Mouse (Mus musculus): Measurements from ENCODE around the gene Rin2.
"Not testable (repeated sequence)": the region's sequence is repeated elsewhere in the genome, so short reads cannot be mapped to it uniquely, and the experiment has no call there.

The Rin2 gene

DNA sequence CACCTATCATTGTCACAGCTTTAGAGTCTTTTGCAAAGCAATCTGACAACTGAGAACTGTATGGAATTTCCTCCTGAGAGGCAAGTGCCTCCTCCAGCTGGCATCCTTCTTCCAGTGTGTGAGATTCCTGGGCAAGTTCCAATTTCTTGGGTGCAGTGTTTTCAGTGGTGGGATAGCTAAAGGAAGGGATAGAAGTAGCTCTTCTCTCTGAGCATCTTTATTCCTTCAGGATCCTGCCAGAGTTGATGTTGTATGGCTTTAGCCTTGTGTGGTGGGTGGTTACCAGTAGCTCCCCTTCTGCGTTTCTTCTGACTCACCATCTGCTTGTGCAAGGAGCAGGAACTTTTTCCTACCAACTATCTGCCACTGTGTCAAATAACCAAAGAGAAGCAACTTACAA is 9.1 kb downstream of the Rin2 start:
- no peak for DNase-seq

DNA sequence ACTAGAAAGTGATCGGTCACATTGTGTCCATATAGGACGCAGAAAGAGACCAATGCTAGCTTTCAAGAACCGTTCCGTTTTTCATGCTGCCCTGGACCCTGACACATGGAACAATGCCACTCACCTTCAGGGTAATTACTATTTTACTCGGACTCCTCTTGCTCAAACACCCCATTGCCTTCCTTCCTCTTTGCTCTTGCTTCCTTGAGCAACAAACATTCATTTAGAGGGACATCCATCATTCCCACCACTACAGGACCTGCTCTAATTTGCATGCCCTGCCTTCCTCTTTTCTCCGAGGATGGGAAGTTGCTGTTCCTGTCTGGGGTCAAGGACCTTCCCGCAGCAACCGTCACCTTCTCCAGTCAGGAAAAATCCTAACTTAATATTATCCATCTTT is 9.9 kb downstream of the Rin2 start:
- DNase-seq, result no peak

DNA sequence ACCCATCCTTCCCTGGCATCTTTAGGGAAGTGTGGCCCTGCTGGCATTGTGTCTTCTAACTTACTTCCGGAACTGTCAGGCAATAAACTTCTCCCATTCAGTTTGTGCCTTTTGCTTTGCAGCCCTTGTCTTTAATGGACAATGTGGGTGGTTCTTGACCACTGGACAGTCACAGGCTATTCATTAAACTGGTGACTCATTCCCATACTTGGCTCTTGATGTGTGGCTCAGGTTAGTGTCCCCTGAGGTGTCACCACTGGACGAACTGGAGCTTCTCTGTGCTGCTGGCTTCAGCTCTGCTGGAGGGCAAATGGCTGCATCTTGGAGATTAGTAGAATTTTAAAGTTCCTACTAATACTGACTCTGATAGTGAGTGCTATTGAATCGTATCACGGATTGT is 11.0 kb downstream of the Rin2 start:
- DNase-seq, result no peak

DNA sequence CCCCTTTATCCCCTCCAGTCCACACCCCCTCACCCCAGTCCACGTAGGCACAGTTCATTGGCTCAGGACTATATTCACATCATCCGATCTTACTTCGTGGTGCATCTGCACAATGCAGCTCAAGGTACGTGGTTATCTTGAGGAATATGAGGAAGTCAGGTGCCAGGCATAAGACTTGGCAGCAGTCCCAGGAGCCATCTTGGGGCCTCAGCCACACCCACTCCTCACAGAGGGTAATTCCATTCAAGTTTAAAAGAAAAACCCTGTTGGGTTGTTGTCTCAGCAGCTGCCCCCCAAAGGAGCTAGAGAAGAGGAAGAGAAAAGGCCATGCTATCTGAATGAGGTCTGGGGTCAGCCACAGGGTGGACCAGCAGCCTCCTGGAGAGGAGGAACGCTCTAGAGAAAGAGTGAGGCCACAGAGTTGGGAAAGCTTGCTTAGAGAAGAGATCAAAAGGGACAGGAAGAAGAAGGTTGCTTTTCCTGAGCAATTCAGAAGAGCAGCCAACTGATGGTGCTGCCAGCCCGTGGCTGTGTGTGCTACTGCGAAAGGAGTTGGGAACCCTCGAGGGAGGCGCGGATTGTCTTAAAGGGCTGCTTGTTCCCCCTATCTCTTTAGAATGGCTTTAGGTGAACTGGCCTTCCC is 16.5 kb downstream of the Rin2 start:
- DNase-seq, result no peak

DNA sequence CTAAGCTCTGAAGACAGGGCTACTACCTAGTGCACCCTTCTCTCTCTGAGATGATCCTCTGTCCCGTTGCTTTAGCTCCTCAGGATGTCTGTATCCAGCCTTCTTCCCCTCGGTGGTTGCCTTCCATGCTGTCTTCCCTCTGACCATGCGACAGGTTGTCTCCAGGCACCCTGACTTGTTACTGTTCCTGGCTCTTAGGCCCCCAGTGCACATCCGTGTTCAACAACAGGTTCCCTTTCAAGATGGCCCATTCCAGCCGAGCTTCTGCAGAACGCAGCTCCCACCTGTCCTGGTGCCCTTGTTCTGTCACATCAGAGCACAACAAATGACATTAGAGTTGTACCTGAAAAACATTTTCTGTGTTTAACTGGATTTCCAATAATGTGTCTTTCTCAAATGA is 22.1 kb downstream of the Rin2 start:
- DNase-seq, result no peak

DNA sequence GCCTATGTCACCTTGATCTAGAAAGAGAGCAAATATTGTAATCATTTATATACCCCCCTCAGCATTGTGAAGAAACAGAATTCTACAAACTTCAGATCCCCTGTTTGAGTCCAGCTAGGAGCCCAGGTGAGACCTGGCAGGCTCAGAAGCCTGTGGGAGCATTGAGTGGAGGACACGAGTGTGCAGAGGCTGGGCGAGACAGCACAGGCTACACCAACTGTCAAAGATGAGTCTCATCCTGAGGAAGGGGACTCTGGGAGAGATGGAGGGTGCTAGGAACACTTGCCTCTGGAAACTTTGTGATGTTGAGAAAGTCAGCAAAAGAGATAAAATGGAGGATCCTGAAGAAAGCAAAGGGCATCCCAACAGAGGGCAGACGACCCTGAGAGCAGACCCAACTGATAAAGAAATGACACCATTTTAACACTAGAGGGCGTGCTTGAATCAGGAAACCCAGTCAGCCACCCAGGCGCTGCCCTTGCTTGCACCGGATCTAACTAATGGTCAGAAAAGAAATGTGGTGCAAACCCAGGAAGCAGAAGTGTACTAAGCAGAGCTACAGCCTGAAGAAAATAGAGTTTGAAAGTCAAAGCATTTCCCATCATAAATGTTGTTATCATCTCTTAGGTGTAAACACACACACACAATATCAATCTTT is 24.5 kb downstream of the Rin2 start:
- peak; percentile 66 for DNase-seq

DNA sequence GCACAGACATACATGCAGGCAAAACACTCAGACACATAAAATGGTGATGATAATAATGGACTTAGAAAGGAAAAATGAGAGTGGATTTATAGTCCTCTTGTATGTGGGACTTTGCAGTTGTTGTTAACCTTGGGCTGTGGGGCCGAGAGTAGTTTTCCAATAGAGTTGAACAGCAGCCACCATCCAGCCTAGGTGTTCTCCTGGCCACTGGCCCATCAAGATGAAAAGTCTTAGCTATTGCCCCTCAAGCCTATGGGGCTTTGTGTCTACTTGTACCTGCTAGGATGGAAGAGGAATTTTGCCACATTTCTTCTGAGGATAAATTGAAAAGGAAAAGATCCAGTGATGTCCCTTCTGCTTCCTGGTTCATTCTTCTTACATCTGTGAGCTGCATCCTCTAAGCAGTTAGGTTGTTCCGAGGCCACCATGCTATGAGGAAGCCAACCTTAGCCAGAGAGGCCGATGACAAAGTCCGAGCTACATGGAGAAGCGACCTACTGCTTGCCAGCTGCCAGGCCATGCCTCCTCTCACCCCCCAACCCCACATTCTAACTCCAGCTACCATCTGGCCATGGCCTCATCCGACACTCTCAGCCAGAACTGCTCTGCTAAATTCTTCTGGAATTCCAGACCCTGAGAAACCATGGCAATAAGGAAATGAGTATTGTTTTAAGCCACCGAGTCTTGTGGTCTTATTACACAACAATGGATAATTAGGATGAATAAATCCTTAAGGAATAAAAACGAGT is 25.4 kb downstream of the Rin2 start:
- no peak for DNase-seq

DNA sequence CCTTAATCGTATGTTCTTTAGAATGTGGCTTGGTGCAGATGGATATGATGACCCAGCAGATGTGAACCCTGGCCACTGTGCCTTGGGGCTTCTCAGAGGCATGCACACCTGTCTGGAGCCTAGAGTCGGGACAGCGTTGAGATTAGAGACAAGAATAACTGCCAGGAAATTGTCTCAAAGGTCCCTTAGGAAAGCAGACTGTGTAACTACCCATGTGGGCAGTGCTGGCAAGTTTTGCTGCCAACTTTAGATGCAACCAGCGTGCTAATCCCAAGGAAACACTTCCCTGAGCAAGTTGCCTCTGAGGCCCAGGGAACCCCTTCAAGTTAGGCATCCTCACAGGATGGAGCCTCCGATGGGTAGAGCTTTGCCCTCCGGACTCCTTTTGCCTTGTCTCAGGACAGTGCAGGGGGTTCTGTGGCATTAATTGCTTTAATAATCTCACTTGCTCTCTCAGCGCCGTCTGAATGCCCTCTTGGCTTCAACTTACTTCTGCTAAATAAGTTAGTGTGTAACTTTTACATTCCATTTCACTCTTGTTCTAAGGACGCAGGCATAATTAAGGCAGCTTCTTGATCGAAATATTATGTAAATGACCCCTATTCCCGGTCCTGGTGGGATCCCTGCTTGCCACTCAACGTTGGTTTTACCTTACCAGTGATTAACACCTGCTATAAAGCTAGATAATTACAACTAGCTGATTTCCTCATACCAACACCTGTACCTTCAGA is 26.8 kb downstream of the Rin2 start:
- no peak for DNase-seq

DNA sequence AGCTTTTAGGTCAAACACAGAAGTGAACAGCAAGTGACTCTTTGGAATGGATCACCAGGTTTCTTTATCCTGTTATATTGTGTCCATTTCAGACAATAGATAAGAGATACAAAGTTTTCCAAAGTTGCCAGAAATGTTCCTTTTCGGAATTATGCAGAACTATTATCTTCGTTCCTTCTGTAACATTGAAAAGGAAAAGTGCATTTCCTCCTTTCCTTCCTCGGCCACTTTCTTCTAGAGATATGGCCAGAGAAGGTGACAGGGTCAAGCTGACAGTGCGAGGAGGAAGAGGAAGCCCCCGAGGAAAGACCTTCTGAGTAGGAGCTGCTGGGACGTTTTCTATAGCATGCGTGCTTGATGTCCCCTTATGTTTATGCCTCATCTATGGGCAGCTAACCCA is 29.7 kb downstream of the Rin2 start:
- no peak for DNase-seq

DNA sequence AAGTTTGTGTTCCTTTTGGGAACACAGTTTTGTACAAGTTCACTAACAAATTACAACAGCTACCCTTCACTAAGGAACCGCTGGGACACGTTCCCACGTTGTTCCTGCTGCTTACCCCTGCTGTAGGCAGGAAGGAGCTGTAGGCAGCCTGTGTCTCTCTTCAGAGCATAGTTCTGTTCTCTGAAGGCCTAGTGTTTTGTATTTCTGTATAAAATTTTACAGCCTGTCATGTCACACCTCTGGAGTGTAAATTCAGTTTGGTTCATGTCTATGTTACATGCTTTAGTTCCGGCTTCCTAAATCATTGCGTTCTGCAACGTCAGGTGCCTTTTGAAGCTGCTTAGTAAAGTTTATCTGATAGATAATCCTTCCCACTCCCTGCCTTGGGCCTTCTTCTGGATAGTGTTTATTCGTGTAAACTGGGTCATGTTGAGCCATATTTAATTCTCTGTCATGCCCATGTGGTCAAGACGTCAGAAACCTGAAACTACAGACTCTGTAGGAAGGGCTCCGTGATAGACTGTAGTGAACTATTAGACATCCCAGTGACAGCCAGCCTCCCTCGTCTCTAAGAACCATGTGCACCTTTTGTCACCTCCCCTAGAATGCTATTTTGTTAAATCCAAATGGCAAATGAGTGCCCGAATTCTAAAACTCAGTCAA is 34.8 kb downstream of the Rin2 start:
- no peak for DNase-seq

DNA sequence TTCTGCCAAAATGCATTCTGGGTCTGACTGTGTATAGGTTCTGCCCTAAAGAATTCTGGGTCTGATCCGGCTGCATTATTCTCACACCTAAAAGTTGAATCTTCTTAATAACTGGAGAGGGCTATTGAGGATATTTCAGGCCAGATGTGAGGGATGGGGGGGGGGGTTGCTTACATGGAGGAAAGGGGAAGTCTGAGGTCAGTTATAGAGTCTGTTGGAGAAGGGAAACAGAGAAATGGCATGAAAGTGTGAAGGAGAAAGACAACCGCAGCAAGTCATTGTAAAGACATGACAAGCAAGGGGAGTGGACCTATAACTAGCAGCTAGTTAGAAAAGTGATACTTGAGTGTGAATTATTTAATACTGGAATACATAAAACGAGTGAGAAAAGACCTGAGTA is 36.5 kb downstream of the Rin2 start:
- no peak for DNase-seq

DNA sequence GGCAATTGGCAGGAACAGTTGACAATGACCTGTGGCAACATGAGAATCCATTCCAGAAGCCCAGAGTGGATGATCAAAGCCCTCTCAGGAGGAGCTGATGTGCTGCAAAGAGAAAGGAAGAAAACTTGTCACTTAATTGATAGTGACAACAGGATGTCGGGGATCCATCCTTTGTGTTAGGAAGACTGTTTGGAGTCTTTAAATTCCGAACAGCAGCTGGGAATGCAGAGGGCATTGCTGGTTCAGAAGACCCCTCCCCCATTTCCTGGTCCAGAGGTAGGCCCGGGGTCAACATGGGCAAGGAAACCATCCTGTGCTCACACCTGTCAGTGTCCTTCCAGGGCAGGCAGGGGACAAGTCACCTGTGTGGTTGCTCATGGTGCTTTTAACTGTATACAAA is 37.0 kb downstream of the Rin2 start:
- DNase-seq, result no peak

DNA sequence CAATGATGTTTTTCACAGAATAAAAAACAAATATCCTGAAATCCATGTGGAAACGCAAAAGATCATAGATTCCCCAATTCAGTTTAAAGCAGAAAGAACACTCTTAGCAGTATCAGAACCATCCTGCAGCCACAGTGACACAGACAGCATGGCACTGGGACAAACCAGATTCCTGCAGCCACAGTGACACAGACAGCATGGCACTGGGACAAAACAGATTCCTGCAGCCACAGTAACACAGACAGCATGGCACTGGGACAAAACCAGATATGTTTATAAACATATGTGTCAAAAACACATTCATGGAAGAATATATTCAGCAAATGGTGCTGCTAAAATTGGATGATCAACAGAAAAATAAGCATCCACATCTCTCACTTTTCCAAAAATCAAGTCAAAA is 42.5 kb downstream of the Rin2 start:
- no peak for DNase-seq

DNA sequence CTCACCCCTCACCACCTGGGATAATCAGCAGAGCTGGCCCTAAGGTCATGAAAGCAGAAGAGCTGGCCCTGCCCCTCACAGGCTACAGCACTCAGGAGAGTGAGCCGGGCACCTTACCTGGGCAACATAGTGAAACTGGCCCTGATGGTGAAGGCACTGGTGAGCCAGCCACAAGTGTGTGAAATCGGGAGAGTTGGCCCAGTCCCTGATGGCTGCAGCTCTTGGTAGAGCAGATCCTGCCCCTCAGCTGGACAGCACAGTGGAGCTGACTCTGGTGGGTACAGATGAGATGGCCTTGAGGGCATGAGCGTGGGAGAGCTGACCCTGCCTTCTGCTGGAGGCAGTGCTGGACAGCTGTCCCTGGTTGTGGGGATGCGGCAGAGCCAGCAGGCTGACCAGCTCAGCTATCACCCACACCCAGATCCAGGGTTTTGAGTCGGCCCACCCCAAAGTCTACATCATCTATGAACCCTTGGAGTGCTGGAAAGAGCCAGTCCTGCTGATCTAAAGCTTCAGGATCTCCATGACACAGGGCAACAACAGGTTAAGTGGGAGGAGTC is 43.7 kb downstream of the Rin2 start:
- DNase-seq, result no peak

DNA sequence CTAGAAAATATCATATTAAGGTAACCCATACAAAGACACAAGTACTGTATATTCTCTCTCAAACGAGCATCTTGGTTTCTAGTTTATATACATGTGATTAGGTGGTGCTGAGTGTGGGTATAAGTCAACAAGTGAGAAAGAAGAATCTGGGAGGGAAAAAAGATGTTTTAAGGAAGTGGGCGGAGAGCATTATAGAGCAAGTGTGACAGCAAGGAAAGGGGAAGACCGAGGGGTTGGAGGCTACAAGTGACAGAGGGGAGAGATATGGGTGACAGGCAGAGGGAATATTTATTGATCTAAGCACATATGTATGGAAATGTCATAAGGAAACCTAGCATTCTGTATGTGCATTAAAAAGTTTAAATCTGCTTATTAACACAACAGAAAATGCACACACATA is 45.1 kb downstream of the Rin2 start:
- no peak for DNase-seq

DNA sequence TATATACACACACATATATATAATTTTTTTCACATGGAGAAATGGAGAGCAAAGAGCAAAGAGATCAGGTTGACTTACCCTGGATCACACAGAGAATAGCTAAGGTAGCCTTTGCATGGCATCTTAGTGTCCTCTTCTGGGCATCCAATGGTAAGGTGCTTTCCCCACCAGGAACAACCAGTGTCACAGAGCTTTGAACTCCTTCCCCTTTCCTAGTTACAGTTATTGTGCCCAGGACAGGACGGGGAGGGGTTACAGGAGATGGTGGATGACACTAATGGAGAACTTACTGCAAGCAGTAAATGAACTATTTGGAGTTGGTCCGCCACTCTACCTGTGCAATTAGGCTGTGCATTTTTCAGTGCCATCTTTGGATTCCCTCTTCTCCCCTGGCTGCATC is 45.7 kb downstream of the Rin2 start:
- DNase-seq, result no peak

DNA sequence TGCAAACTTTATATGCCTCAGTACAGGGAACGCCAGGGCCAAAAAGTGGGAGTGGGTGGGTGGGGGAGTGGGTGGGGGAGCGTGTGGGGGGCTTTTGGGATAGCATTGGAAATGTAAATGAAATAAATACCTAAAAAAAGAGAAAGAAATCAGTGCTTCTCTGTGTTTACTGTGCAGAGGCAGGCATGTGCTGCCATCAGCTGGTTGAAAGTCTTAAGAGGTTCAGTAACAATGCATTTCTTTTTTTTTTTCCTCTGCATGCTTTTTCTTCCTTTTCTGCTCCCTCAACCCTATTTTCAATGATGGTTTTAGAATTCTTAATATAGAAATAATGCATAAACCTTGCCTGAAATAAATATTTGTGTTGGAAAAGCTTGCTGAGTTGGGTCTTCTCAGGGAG is 47.3 kb downstream of the Rin2 start:
- not testable (repeated sequence) for DNase-seq

DNA sequence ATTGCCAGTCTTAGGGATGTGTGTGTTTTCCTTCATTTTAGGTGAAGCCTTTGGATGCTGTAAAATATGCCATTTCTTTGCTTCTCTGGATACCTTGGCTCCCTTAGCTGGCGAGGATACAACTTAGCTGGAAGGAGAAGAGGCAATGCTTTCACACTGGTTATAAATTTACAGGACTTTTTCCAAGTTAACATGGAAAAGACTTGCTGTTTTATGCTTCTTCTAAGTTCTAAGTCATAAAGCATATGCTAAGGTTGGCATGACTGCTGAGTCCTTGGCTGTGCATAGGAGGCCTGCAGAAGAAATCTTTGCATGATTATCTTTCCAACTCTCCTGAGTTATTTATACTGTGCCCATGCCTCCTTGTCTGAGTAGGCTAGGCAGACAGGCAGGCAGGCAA is 49.3 kb downstream of the Rin2 start:
- DNase-seq, result no peak

DNA sequence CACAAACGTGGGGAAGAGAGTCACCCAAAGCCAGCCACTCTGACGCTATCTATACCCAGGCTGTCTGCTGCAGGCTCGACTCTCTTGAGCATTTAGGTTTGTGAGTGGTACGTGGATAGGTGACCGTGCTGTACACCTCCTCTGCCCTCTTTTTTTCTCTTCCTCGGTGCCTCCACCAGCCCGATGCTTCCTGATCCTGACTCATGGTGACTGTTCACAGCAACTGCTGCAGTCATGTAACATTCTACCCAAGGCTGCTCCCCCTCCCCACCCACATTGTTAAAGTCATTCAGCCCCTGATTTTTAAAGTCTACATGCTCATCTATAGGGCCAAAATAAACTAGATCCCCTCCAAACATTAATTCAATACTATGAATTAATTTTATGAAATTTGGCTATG is 54.4 kb downstream of the Rin2 start:
- DNase-seq, result no peak

DNA sequence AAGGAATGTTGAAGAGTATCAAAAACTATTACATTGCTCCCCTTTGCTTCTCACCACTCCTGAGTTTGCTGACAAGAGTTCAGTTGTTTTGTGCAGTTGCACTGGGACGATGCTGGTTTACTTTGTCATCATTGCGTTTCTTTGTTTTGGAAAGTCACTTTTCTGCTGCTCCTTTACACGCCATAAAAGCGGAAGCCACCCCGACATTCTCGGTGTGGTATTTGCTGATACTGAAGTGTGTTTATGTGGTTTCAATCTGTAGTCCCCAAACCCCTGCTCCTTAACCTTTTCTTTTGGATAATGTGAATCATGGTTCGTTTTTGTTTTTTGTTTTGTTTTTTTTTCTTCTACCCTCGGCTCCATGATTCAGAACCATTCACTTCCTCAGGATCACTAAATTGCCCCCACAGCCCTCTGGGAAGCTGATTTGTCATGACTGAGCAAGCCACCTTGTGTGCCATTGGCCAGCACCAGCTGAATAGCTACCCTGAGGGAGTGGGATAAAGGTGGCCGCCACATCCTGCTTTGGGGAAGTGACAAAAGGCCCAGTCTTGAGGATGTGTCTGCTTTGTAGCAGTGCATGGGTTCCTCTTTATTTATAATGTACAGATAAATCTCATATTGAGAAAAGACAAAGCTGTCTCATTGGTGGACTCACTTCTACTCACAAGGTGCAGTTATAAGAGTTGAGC is 55.3 kb downstream of the Rin2 start:
- no peak for DNase-seq

DNA sequence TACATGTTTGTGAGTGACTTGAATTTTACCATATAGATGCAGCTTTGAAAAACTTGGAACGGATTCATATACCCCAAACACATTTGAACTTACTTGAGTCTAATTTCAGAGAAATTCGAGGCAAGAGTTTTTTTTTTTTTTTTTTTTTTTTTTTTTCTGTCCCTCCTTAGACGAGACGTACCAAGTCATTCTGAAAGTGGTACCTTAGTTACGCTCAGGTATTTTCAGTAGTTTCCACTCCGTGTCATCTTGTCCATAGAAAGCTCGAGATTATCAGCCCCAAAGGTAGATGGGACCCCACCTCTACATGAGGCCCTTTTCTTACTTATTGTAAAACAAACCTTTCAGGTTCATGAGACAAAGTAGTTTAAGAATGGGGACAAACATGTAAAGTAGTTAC is 55.9 kb downstream of the Rin2 start:
- no peak for DNase-seq

DNA sequence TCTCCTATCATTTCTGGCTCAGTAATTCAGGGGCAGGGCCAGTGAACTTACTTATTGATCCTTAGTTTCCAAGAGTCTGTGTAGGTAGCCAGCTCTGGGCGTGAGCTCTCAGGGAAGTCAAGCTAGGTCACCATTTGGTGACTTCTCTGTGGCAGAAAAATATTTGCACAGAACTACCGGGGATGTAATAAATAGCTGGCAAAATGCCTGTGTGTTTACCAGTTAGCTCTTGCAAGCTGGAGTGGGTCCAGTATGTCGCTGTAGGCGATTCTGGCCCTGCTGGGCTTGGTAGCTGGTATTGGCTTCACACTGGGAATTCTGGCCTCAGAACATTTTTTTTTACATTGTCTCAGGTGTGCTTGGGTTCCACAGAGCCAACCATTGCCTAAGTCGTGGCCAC is 60.1 kb downstream of the Rin2 start:
- no peak for DNase-seq
